Mouse (Mus musculus) hindbrain, embryonic 10.5 days (tissue): ENCODE results near the gene Elp5. TPM values are rescaled to one million over a fixed set of nuclear protein-coding genes. Genes with fewer than 3 reads are reported as not detected.
A peak's percentile ranks its signal among the peaks of the same experiment; 100 is the strongest.
"Not testable (repeated sequence)": the region's sequence is repeated elsewhere in the genome, so short reads cannot be mapped to it uniquely, and the experiment has no call there.

Source experiments
- DNase-seq: peaks from one replicate; pipeline ENCODE4 v3.0.0-alpha.2; 2017; ENCODE audit warnings: low spot score
- H3K27ac ChIP-seq: fragments of 300-500 bp; sonication (generic); 2 replicates; pipeline ENCODE4 v1.5.1; 2016; ENCODE audit warnings: mild to moderate bottlenecking, moderate library complexity
- H3K27me3 ChIP-seq: fragments of 300-500 bp; sonication (generic); 2 replicates; pipeline ENCODE4 v1.6.1; 2016; ENCODE audit warnings: mild to moderate bottlenecking; ENCODE audit not compliant: poor library complexity, insufficient read depth, severe bottlenecking
- H3K36me3 ChIP-seq: fragments of 300-500 bp; sonication (generic); 2 replicates; pipeline ENCODE4 v1.6.1; 2016; ENCODE audit warnings: mild to moderate bottlenecking, moderate library complexity
- H3K4me1 ChIP-seq: fragments of 300-500 bp; sonication (generic); replicated peaks from 2 replicates; pipeline ENCODE4 v1.6.1; 2016; ENCODE audit warnings: mild to moderate bottlenecking
- H3K4me3 ChIP-seq: fragments of 300-500 bp; sonication (generic); 2 replicates; pipeline ENCODE4 v1.5.1; 2016; ENCODE audit warnings: mild to moderate bottlenecking, moderate library complexity
- H3K9me3 ChIP-seq: fragments of 300-500 bp; sonication (generic); 2 replicates; pipeline ENCODE4 v1.6.1; 2016; ENCODE audit warnings: mild to moderate bottlenecking, moderate library complexity
- WGBS: fragments of 180-500 bp; shearing (Covaris S2); methylation state at CpG from one replicate; pipeline ENCODE4 v1.1.7; 2016; 5-methylcytosine and 5-hydroxymethylcytosine counted together
- polyA plus RNA-seq: library from polyadenylated mRNA; unstranded; fragments of >200 nt; fragmentation: Nextera tagmentation; extraction: Ambion mirVana; gene quantifications from 2 replicates; pipeline ENCODE4 v1.2.1, GENCODE M21; 2016

The Elp5 gene
- polyA plus RNA-seq, 1 experiment from 2014 or later = 167 TPM

DNA sequence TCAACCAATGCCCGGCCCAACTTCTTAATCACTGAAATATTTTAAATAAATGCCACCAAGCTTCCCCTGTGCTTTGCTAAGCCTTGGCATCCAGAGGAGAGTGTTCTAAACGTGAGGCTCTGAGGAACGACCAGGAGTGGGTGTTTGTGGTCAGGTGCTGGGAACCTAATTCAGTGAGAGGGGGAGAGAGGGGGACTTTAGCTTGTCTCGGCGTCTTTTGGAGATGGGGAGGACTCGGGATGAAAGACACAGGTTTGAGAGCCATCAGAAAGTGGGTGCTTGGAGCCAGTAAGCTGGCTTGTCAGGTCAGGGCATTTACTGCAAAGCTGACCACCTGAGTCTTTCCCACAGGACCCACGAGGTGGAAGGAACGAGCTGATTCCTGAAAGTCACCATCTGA lies 50.5 kb downstream of the Elp5 start:
- peaks cover 30% of the 10 kb centered on the region for H3K27me3 ChIP-seq
- peaks cover 29% of the 10 kb centered on the region for H3K4me1 ChIP-seq
- no peaks in the 10 kb centered on the region for H3K36me3 ChIP-seq
- WGBS = 77% methylated on average over 8 of the region's 8 CpGs
- H3K27ac ChIP-seq = no peak overlapping the region
- DNase-seq = no peak
- H3K4me3 ChIP-seq = no peak overlapping the region
- no peaks in the 10 kb centered on the region for H3K9me3 ChIP-seq

DNA sequence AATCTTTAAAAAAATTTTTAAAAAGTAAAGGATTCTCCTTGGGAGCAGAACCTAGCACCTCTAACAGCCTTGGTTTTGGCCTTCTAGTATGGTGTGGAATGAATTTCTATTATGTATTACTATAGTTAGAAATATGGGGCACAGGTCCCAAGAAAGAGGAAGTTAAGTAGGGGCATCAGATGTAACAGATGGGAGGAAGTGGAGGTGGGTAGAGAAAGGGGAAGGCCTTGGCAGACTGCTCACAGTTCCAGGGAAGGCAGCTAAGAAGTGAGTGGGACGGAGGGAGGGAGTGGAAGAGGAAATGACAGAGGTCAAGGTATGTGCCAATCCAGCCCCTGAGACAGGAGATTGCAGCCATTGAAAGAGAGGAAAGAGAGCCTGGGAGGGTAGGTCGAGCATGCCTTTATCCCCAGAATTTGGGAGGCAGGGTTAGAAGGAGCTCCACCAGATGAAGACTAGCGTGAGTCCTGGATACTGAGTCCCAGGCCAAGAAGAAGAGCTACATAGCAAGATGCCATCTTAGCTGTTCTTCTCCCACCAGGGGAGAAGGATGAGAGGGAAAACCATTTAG lies 51.3 kb downstream of the Elp5 start:
- WGBS = 84% methylated on average over 3 of the region's 3 CpGs
- no peaks in the 10 kb centered on the region for H3K9me3 ChIP-seq
- DNase-seq = no peak
- H3K4me3 ChIP-seq = no peak overlapping the region
- H3K4me1 ChIP-seq = peaks cover 22% of the 10 kb centered on the region
- H3K27me3 ChIP-seq = peaks cover 23% of the 10 kb centered on the region
- H3K27ac ChIP-seq = no peak overlapping the region
- no peaks in the 10 kb centered on the region for H3K36me3 ChIP-seq

DNA sequence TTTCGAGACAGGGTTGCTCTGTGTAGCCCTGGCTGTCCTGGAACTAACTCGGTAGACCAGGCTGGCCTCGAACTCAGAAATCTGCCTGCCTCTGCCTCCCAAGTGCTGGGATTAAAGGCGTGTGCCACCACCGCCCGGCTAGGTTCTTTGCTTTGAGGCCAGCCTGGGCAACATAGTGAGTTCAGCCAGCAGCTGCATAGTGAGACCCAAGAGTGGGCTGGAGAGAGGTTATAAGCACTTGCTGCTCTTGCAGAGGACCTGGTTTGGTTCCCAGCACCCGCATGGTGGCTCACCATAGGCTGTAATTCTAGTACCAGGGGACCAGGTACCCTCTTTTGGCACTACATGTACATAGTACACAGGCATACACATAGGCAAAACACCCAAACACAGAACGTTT lies 52.1 kb downstream of the Elp5 start:
- not testable (repeated sequence) for H3K27ac ChIP-seq, H3K4me3 ChIP-seq, DNase-seq, H3K9me3 ChIP-seq, H3K36me3 ChIP-seq
- Histone ChIP-seq H3K27me3 (peaks cover 15% of the 10 kb centered on the region), H3K4me1 (peaks cover 13% of the 10 kb centered on the region)
- WGBS = 88% methylated on average over 8 of the region's 8 CpGs

DNA sequence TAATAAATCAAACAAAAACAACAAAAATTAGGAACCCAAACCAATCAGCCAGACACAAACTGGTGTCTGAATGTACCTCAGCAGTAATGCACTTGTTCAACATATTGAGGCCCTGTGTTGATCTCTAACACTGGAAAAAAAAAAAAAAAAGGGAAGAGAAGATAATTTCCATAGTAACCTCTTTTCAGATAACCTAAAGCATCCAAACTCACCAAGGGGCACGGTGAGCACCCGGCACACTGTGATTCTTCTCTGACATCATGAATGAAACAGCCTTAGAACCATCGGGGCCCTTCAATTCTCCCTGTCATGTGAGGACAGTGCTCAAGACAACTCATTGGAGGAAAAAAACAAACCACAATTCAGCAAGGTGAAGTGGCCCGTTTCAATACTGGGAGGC lies 52.6 kb downstream of the Elp5 start:
- 88% methylated on average over 4 of the region's 4 CpGs for WGBS
- Histone ChIP-seq H3K4me3 (no peak overlapping the region), H3K27me3 (peaks cover 10% of the 10 kb centered on the region; the same call in 1 of the 2 replicates), H3K36me3 (no peaks in the 10 kb centered on the region), H3K9me3 (no peaks in the 10 kb centered on the region), H3K27ac (no peak overlapping the region), H3K4me1 (peaks cover 9% of the 10 kb centered on the region; the same call in 1 of the 2 replicates)
- DNase-seq = no peak

DNA sequence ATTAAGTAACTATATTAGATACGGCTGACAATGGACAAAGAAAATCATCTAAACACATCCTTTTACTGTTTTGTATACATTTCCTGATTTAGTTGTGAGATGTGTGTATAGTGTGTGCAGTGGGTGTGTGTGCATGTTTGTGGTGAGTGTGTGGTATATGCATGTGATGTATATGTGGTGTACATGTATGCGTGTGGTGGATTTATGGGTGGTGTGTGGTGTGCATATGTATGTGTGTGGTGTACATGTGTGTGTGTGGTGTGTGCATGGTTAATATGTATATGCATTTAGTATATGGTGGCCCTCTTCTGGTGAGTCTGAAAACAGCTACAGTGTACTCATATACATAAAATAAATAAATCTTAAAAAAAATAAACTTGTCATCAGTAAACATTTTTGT lies 54.8 kb downstream of the Elp5 start:
- H3K27ac ChIP-seq = no peak overlapping the region
- no peak for DNase-seq
- peaks cover 6% of the 10 kb centered on the region for H3K4me1 ChIP-seq
- H3K36me3 ChIP-seq = no peaks in the 10 kb centered on the region
- 95% methylated on average over 2 of the region's 2 CpGs for WGBS
- no peaks in the 10 kb centered on the region for H3K9me3 ChIP-seq
- no peak overlapping the region for H3K4me3 ChIP-seq
- H3K27me3 ChIP-seq = no peaks in the 10 kb centered on the region

DNA sequence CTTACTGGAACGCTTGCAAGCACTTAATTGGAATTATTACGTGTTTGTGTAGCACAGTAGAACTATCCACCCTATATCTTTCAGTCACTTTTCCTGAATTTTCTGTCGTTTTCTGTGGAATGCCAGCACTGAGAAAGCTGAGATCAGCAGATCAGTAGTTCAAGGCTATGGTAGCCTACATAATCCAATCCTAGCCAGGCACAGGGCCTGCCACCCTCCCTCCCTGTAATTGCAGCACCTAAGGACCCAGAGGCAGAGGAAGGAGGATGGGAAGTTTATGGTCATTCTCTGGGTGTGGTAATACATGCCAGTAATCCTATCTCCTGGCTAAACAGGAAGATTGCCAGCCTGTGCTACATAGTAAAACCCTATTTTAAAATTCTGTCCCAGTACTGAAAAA lies 59.5 kb downstream of the Elp5 start:
- Histone ChIP-seq H3K4me3 (peak overlapping the region; percentile 91), H3K27ac (peak overlapping the region; percentile 98), H3K36me3 (peaks cover 20% of the 10 kb centered on the region), H3K27me3 (no peaks in the 10 kb centered on the region), H3K9me3 (no peaks in the 10 kb centered on the region), H3K4me1 (peaks cover 25% of the 10 kb centered on the region)
- WGBS = 72% methylated on average over 3 of the region's 3 CpGs
- DNase-seq = no peak

DNA sequence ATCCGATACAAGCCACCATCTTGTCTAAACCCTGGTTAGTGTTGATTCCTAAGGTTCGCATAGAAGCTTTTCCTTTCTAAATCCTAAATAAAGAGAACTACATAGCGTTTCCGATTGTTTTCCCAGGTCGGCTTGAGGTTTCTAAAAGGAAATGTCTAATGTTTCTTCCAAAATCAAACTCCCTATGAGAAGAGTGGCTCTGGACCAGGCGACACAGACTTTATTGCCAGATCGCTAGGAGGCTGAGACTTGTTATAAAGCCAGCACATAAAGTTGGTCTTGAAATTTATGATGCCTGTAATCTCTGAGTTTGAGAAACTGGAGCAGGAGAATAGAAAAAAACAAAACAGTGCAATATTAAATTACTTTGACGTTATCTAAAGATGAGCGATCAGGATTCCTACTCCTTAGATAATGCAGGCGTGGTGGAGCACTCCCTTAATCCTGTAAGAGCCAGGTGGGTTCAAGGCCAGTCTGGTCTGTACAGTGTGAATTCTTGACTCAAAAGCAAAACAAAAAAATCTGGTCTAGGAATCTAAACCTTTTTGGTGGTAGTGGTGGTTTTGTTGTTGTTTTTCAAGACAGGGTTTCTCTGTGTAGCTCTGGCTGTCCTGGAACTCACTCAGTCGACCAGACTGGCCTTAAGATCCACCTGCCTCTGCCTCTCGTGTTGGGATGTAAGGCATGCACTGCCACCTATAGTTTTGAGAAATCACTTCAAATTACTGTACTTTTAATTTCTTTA lies 60.1 kb downstream of the Elp5 start:
- Histone ChIP-seq H3K27me3 (no peaks in the 10 kb centered on the region), H3K36me3 (peaks cover 26% of the 10 kb centered on the region), H3K9me3 (no peaks in the 10 kb centered on the region), H3K4me3 (peak overlapping the region; percentile 91), H3K27ac (peak overlapping the region; percentile 98), H3K4me1 (peaks cover 31% of the 10 kb centered on the region)
- DNase-seq = no peak
- 5% methylated on average over 12 of the region's 12 CpGs for WGBS

DNA sequence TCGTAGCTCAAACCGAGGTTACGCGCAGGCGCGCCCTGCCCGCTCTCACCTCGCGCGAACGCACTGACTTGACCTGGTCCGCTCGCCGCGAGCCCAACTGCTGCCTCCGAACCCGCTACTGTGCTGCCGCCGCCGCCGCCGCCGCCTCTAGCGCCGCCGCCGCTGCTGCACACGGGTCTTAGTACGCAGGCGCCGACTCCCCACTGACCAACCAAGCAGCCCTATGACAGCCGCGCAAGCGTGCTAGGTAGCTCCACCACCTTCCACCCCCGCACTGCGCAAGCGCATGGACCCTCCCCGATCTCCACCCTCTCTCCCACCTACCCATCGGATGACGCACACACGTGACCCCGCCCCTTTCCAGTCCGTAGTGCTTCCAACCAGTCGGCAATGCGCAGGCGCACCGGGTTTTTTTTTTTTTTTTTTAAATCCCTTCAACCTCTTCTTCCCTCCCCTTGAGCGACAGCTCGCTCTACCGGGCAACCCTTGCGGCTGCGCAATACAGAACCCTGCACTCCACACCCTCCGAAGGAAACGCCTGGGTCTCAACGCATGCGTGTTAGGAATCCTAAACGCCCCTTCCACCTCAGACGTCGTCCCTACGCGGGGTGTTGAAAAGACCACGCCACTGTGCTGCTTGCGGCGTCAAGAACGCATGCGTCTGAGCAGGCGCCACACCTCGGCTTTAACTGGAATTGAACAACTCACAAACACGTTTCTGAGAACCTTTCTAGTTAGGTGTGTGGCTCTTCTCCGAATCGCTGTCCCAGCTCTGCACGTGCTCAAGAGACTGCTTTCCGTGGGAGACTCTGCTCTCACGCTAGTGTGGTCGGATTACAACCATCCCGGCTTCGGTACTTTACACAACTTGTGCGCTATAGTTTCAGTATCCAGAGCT lies 61.0 kb downstream of the Elp5 start, which contains the start of gene Eif5a:
Eif5a (minus strand) TSS at position 845 of the 898 bp plus-strand sequence.
- Histone ChIP-seq H3K9me3 (no peaks in the 10 kb centered on the region), H3K4me3 (peak within 1 kb of the TSS; percentile 91), H3K27me3 (no peaks in the 10 kb centered on the region), H3K27ac (peak within 1 kb of the TSS; percentile 98), H3K36me3 (peaks cover 34% of the 10 kb centered on the region), H3K4me1 (peaks cover 37% of the 10 kb centered on the region)
- peak; percentile 100 for DNase-seq
- under 1% methylated on average over 78 of the region's 78 CpGs for WGBS

DNA sequence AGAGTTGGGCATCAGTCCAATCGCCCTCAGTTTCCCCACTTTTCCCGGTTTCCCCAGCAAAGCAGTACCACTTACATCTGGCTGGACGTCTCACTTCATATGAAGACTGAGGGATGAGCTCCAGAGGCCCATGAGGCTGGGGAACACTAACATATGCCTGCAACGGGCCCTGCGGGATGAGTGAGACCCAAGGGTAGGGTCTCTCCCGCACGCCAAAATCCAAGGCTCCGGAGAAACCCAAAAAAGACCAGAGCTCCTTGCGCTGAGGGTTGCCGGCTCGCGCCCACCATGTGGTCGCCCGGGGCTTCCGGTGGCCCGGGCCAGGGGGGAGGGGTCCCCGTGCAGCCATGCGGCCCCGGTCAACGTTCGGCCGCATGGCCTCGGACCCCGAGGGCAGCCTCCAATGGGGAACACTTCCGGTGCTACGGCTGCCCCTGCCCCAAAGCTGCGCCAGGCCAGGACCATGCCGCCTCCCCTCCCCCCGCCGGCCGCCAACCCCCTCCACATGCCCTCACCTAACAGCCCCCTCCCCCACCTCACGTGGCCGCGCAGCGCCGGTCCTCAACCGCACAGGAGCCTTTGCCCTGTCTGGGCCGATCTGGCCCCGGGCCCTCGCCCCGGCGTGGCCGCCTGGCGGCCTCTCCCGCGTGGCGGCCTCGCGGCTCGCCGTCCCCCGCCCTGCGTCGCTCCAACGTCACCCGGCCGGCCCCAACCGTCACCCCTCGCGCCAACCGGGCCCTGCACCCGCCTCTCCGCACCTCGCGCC lies 61.9 kb downstream of the Elp5 start:
- Histone ChIP-seq H3K9me3 (no peaks in the 10 kb centered on the region), H3K4me3 (peak overlapping the region; percentile 91), H3K36me3 (peaks cover 43% of the 10 kb centered on the region), H3K4me1 (peaks cover 46% of the 10 kb centered on the region), H3K27ac (peak overlapping the region; percentile 98), H3K27me3 (no peaks in the 10 kb centered on the region)
- WGBS = under 1% methylated on average over 64 of the region's 65 CpGs
- peak; percentile 59 for DNase-seq

DNA sequence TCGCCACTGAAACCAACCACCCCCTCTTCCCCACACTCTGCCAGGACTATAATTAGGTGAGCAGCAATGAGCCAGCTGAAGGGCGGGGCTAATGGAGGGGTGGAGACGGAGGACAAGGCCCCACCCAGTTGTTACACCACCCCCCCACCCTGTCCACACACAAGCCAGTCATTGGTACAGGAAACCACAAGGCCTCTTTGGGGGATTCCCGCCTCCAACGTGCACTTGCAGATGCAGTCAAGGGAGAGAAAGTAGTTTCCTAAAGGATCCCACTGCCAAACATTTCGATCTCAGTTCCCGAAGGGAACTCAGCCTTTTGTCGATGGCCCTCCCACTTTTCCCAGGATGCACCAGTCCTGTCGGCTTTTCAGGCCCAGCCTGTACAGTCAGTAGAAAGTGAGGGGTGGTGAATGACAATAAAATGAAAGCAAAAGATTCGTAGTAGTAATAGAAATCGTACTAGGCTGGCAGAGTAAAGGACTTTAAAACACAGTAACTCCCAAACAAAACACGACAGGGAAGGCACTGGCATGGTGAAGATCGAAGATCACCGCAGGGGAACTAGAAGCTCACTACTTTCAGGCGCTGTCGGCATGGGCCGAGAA lies 62.6 kb downstream of the Elp5 start:
- H3K4me3 ChIP-seq = peak overlapping the region; percentile 91
- H3K4me1 ChIP-seq = peaks cover 53% of the 10 kb centered on the region
- WGBS = 3% methylated on average over 17 of the region's 17 CpGs
- peak; percentile 56 for DNase-seq
- no peaks in the 10 kb centered on the region for H3K27me3 ChIP-seq
- peaks cover 50% of the 10 kb centered on the region for H3K36me3 ChIP-seq
- H3K27ac ChIP-seq = peak overlapping the region; percentile 98
- no peaks in the 10 kb centered on the region for H3K9me3 ChIP-seq

DNA sequence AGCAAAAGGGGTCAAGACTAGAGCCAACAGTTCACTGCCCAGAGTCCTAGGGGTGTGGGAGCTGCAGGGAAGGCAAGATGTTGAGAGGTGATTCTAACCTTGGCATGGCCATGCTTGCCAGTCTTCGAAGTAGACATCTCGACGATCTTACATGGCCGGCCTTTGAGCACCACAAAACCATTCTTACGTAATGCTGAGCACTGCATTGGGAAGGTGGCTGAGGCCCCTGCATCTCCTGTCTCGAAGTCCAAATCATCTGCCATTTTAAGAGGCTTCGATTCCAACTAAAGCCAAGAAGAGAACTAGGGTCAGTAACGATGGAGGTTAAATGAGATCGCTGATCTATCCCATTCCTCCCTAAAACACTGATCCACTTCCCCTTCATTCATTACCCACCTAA lies 63.3 kb downstream of the Elp5 start:
- H3K36me3 ChIP-seq = peaks cover 51% of the 10 kb centered on the region
- H3K4me3 ChIP-seq = peak overlapping the region; percentile 91
- no peak overlapping the region for H3K27ac ChIP-seq
- no peak for DNase-seq
- peaks cover 60% of the 10 kb centered on the region for H3K4me1 ChIP-seq
- WGBS = 87% methylated on average over 9 of the region's 9 CpGs
- H3K27me3 ChIP-seq = no peaks in the 10 kb centered on the region
- no peaks in the 10 kb centered on the region for H3K9me3 ChIP-seq
